29 mouse cellular contexts compared by ENCODE assay signal in genomic region chr6:5423594-5423993, GRCm38 (mm10). TPM values are rescaled to one million over a fixed set of nuclear protein-coding genes. Genes with fewer than 3 reads are reported as not detected.
DNase-seq lines count a peak whose midpoint lies in the region; ATAC-seq and TF ChIP-seq lines count a peak whose summit lies in the region.
"Had no signal": no experiment of that assay in that cellular context is flagged by ENCODE, and none has a peak within 500 bp of the region (broad histone marks: within the 10 kb centered on the region; RNA-seq: fewer than 3 reads in every experiment).

No protein-coding gene starts in this region.

- H3K36me3 ChIP-seq in midbrain, embryonic 13.5 days = no peaks in the 10 kb centered on the region
- 0 out of 2 replicates have a peak, but pooled peaks cover 5% of the 10 kb centered on the region for H3K36me3 ChIP-seq in midbrain, embryonic 10.5 days
- no peaks in the 10 kb centered on the region for H3K36me3 ChIP-seq in embryonic facial prominence, embryonic 14.5 days (ENCODE audit: control insufficient read depth, insufficient read depth, low read length)
- no peaks in the 10 kb centered on the region for H3K36me3 ChIP-seq in stomach, postnatal 0 days (ENCODE audit: control insufficient read depth, insufficient read depth, low read length)
- H3K36me3 ChIP-seq in heart, adult 2 months (ENCODE audit: control insufficient read depth, insufficient read depth, low read length) = no peaks in the 10 kb centered on the region
- H3K36me3 ChIP-seq: forebrain, embryonic 15.5 days; G1E; limb, embryonic 15.5 days; midbrain, embryonic 15.5 days had no signal

- ATAC-seq in midbrain, embryonic 13.5 days = 0 out of 2 replicates have a peak, but pooled peaks have one; percentile 11
- ATAC-seq in embryonic facial prominence, embryonic 14.5 days (ENCODE audit: low read depth) = peak; percentile 41; the same call in 1 of the 2 replicates
- ATAC-seq in stomach, postnatal 0 days (ENCODE audit: low FRiP score, low TSS enrichment) = peak; percentile 77
- ATAC-seq: forebrain, embryonic 15.5 days; hindbrain, embryonic 16.5 days; midbrain, embryonic 15.5 days had no signal

- 88% methylated on average over 15 of the region's 15 CpGs for WGBS in midbrain, embryonic 13.5 days
- WGBS in midbrain, embryonic 10.5 days = 84% methylated on average over 15 of the region's 15 CpGs
- WGBS in embryonic facial prominence, embryonic 14.5 days = 77% methylated on average over 15 of the region's 15 CpGs
- 67% methylated on average over 15 of the region's 15 CpGs for WGBS in stomach, postnatal 0 days
- 93% methylated on average over 15 of the region's 15 CpGs for WGBS in heart, adult 2 months

- no peak for TF ChIP-seq EP300 in stomach, postnatal 0 days (optimal IDR thresholded peaks at IDR 0.05)
- TF ChIP-seq EP300 in heart, adult 2 months (IDR thresholded peaks at IDR 0.05; ENCODE audit: insufficient read depth, low read depth, low read length) = no peak

- H3K9me3 ChIP-seq in midbrain, embryonic 13.5 days = no peaks in the 10 kb centered on the region
- H3K9me3 ChIP-seq in midbrain, embryonic 10.5 days (replicated peaks) = no peaks in the 10 kb centered on the region
- no peaks in the 10 kb centered on the region for H3K9me3 ChIP-seq in embryonic facial prominence, embryonic 14.5 days (ENCODE audit: control insufficient read depth, low read length)
- H3K9me3 ChIP-seq in stomach, postnatal 0 days (ENCODE audit: control insufficient read depth, low read length) = no peaks in the 10 kb centered on the region
- H3K9me3 ChIP-seq: forebrain, embryonic 10.5 days; forebrain, embryonic 15.5 days; G1E; heart, embryonic 13.5 days; limb, embryonic 10.5 days; limb, embryonic 15.5 days; midbrain, embryonic 15.5 days had no signal

- no peak overlapping the region for H3K9ac ChIP-seq in midbrain, embryonic 13.5 days (replicated peaks)
- no peak overlapping the region for H3K9ac ChIP-seq in embryonic facial prominence, embryonic 14.5 days (ENCODE audit: low read depth, low read length)
- H3K9ac ChIP-seq in stomach, postnatal 0 days (ENCODE audit: low read length) = no peak overlapping the region
- H3K9ac ChIP-seq in heart, adult 2 months (ENCODE audit: low read depth, low read length) = no peak overlapping the region
- H3K9ac ChIP-seq: forebrain, embryonic 15.5 days; heart, embryonic 13.5 days; limb, embryonic 15.5 days; liver, embryonic 14.5 days; midbrain, embryonic 15.5 days had no signal

- H3K4me3 ChIP-seq in midbrain, embryonic 13.5 days (replicated peaks) = no peak overlapping the region
- no peak overlapping the region for H3K4me3 ChIP-seq in midbrain, embryonic 10.5 days
- no peak overlapping the region for H3K4me3 ChIP-seq in embryonic facial prominence, embryonic 14.5 days (ENCODE audit: low read depth, low read length)
- H3K4me3 ChIP-seq in stomach, postnatal 0 days (ENCODE audit: low read depth, low read length) = no peak overlapping the region
- H3K4me3 ChIP-seq in heart, adult 2 months = no peak overlapping the region
- H3K4me3 ChIP-seq: forebrain, embryonic 10.5 days; forebrain, embryonic 15.5 days; gastrocnemius, adult 2 months; heart, embryonic 13.5 days; layer of hippocampus, adult 2 months; limb, embryonic 10.5 days; limb, embryonic 15.5 days; midbrain, embryonic 15.5 days had no signal

- no peaks in the 10 kb centered on the region for H3K27me3 ChIP-seq in midbrain, embryonic 13.5 days
- no peaks in the 10 kb centered on the region for H3K27me3 ChIP-seq in midbrain, embryonic 10.5 days (ENCODE audit: low read depth, poor library complexity, severe bottlenecking)
- no peaks in the 10 kb centered on the region for H3K27me3 ChIP-seq in embryonic facial prominence, embryonic 14.5 days (replicated peaks; ENCODE audit: control insufficient read depth, insufficient read depth, low read length)
- H3K27me3 ChIP-seq in stomach, postnatal 0 days (ENCODE audit: control insufficient read depth, insufficient read depth, low read length) = no peaks in the 10 kb centered on the region
- H3K27me3 ChIP-seq in heart, adult 2 months (ENCODE audit: control insufficient read depth, insufficient read depth, low read length) = no peaks in the 10 kb centered on the region
- H3K27me3 ChIP-seq: forebrain, embryonic 15.5 days; heart, embryonic 13.5 days; limb, embryonic 15.5 days; midbrain, embryonic 15.5 days had no signal

- H3K79me2 ChIP-seq in heart, adult 2 months (replicated peaks; ENCODE audit: control insufficient read depth, insufficient read depth, low read length) = no peaks in the 10 kb centered on the region

- H3K4me1 ChIP-seq in midbrain, embryonic 13.5 days (replicated peaks) = no peaks in the 10 kb centered on the region
- no peaks in the 10 kb centered on the region for H3K4me1 ChIP-seq in midbrain, embryonic 10.5 days
- 0 out of 2 replicates have a peak, but pooled peaks cover 5% of the 10 kb centered on the region for H3K4me1 ChIP-seq in embryonic facial prominence, embryonic 14.5 days (ENCODE audit: control insufficient read depth, insufficient read depth, low read length)
- H3K4me1 ChIP-seq in stomach, postnatal 0 days (replicated peaks; ENCODE audit: control insufficient read depth, insufficient read depth) = no peaks in the 10 kb centered on the region
- H3K4me1 ChIP-seq in heart, adult 2 months (ENCODE audit: control insufficient read depth, insufficient read depth, low read length) = no peaks in the 10 kb centered on the region
- H3K4me1 ChIP-seq: forebrain, embryonic 15.5 days; heart, embryonic 13.5 days; limb, embryonic 10.5 days; midbrain, embryonic 15.5 days had no signal

- DNase-seq in midbrain, embryonic 10.5 days (ENCODE audit: low spot score) = no peak
- DNase-seq in R1 (ENCODE audit: low read depth, low spot score) = peak; percentile 32
- peak; percentile 22 for DNase-seq in embryonic facial prominence, embryonic 14.5 days (ENCODE audit: low spot score)
- DNase-seq in stomach, postnatal 0 days (ENCODE audit: low spot score) = peak; percentile 41
- DNase-seq in heart, adult 2 months = no peak
- no peak for DNase-seq in gastrocnemius, postnatal 14 days
- DNase-seq: B cell, adult 2 months; cerebellum, adult 2 months; cerebellum, postnatal 14 days; gastrocnemius, adult 2 months; heart, postnatal 10 days; kidney, adult 2 months; kidney, postnatal 36 days; lung, adult 2 months; right cerebral cortex, adult 18-20 months; spleen, adult 18-20 months; thymus, postnatal 14 days had no signal

- intact Hi-C loops in heart, adult 2 months (cut with DNase I) = no loop called here
- intact Hi-C loops in gastrocnemius, postnatal 14 days (cut with DNase I; ENCODE audit: low total_unique reads) = no loop called here

- no peak for TF ChIP-seq POLR2A in heart, adult 2 months (IDR thresholded peaks at IDR 0.05; ENCODE audit: insufficient read depth, low read depth, low read length)

- H3K4me2 ChIP-seq in midbrain, embryonic 13.5 days (replicated peaks) = no peak overlapping the region
- no peak overlapping the region for H3K4me2 ChIP-seq in embryonic facial prominence, embryonic 14.5 days (ENCODE audit: low read depth, low read length)
- no peak overlapping the region for H3K4me2 ChIP-seq in stomach, postnatal 0 days (replicated peaks; ENCODE audit: low read depth)
- H3K4me2 ChIP-seq: forebrain, embryonic 15.5 days; heart, embryonic 13.5 days; limb, embryonic 15.5 days; midbrain, embryonic 15.5 days had no signal

- H3K27ac ChIP-seq in midbrain, embryonic 13.5 days = no peak overlapping the region
- H3K27ac ChIP-seq in midbrain, embryonic 10.5 days (replicated peaks) = no peak overlapping the region
- H3K27ac ChIP-seq in embryonic facial prominence, embryonic 14.5 days (replicated peaks; ENCODE audit: low read depth, low read length) = no peak overlapping the region
- H3K27ac ChIP-seq in stomach, postnatal 0 days (replicated peaks) = no peak overlapping the region
- H3K27ac ChIP-seq in heart, adult 2 months = no peak overlapping the region
- H3K27ac ChIP-seq: forebrain, embryonic 10.5 days; forebrain, embryonic 15.5 days; gastrocnemius, adult 2 months; heart, embryonic 13.5 days; layer of hippocampus, adult 2 months; limb, embryonic 10.5 days; limb, embryonic 15.5 days; liver, embryonic 14.5 days; midbrain, embryonic 15.5 days had no signal

- peak; percentile 38 for TF ChIP-seq CTCF in stomach, postnatal 0 days (IDR thresholded peaks at IDR 0.05; ENCODE audit: low read depth)
- no peak for TF ChIP-seq CTCF in heart, adult 2 months (IDR thresholded peaks at IDR 0.05)

RNA-seq across cellular contexts. Expression of gene Asb4, which starts 40.4 kb away (rescaled TPM):
- 17.6 and 18.6 TPM in 2 replicates for polyA plus RNA-seq in midbrain, embryonic 13.5 days (2015; fragmentation: Nextera tagmentation; extraction: Ambion mirVana)
- polyA plus RNA-seq in midbrain, embryonic 10.5 days (2016; fragmentation: Nextera tagmentation; extraction: Ambion mirVana) = 25.3 and 25.7 TPM in 2 replicates
- 31.4 and 42.3 TPM in 2 replicates for polyA plus RNA-seq in embryonic facial prominence, embryonic 14.5 days (2014; fragmentation: Nextera tagmentation; extraction: Ambion mirVana)
- 1.1 and 1.5 TPM in 2 replicates for polyA plus RNA-seq in stomach, postnatal 0 days (2015; fragmentation: Nextera tagmentation; extraction: Ambion mirVana)
- total RNA-seq in heart, adult 2 months (2021) = 1 to 10 TPM; 4.4 to 5.0 TPM
- polyA plus RNA-seq in heart, adult 2 months (2012; rRNA removed) = 3.1 and 8.1 TPM in 2 replicates
- 1 to 10 TPM; 7.3 to 9.3 TPM for total RNA-seq in gastrocnemius, postnatal 14 days (2021)
- total RNA-seq: G1E; megakaryocyte progenitor cell, adult 5-6 weeks had no signal

Comparison
In these comparisons a context has a peak if more than half of its experiments do, and no peak if none do; other contexts are left out.
1. ATAC-seq: peak in every context shown above with its lines; median percentile 77 in stomach, postnatal 0 days; 41 in embryonic facial prominence, embryonic 14.5 days; 11 in midbrain, embryonic 13.5 days.
2. DNase-seq: peak in R1 (single experiment), embryonic facial prominence, embryonic 14.5 days (single experiment) and stomach, postnatal 0 days (single experiment); none in midbrain, embryonic 10.5 days (single experiment), heart, adult 2 months (0 of 2) and gastrocnemius, postnatal 14 days (single experiment).